Mouse (Mus musculus): Measurements from ENCODE around the gene Gna11. TPM values are rescaled to one million over a fixed set of nuclear protein-coding genes. Genes with fewer than 3 reads are reported as not detected.

Gene Gna11
- polyA plus RNA-seq, 1 experiment from 2014 or later: 87.5 TPM

GRCm38 (mm10) chr10:81569507-81570237, 24.7 kb upstream of the Gna11 start:
- Histone ChIP-seq H3K9me3 (ENCODE audit: control insufficient read depth, low read length) (no peaks in the 10 kb centered on the region), H3K27me3 (ENCODE audit: control insufficient read depth, insufficient read depth, low read length) (peaks cover 60% of the 10 kb centered on the region), H3K4me1 (replicated peaks; ENCODE audit: control insufficient read depth, insufficient read depth, low read length) (peaks cover 39% of the 10 kb centered on the region), H3K4me3 (replicated peaks; ENCODE audit: low read length) (no peak overlapping the region), H3K9ac (no peak overlapping the region), H3K27ac (peak overlapping the region; percentile 84), H3K4me2 (replicated peaks) (peak overlapping the region; percentile 63; the same call in 1 of the 2 replicates), H3K36me3 (replicated peaks; ENCODE audit: control insufficient read depth, insufficient read depth) (peaks cover 29% of the 10 kb centered on the region)
- no peak for DNase-seq (ENCODE audit: low spot score)
- no peak for ATAC-seq (ENCODE audit: low FRiP score)
- WGBS: 46% methylated on average over 9 of the region's 9 CpGs

- H3K4me3 ChIP-seq (replicated peaks; ENCODE audit: low read length): no peak overlapping the region
- H3K4me2 ChIP-seq (replicated peaks): peak overlapping the region; percentile 15; the same call in 1 of the 2 replicates
- H3K36me3 ChIP-seq (replicated peaks; ENCODE audit: control insufficient read depth, insufficient read depth): peaks cover 35% of the 10 kb centered on the region
- H3K9me3 ChIP-seq (ENCODE audit: control insufficient read depth, low read length): no peaks in the 10 kb centered on the region
- peaks cover 43% of the 10 kb centered on the region for H3K4me1 ChIP-seq (replicated peaks; ENCODE audit: control insufficient read depth, insufficient read depth, low read length)
- DNase-seq (ENCODE audit: low spot score): peak; percentile 55
- no peak for ATAC-seq (ENCODE audit: low FRiP score)
- WGBS: 10% methylated on average over 16 of the region's 16 CpGs
- no peak overlapping the region for H3K27ac ChIP-seq
- H3K9ac ChIP-seq: no peak overlapping the region
- H3K27me3 ChIP-seq (ENCODE audit: control insufficient read depth, insufficient read depth, low read length): peaks cover 50% of the 10 kb centered on the region
These were observed 23.6 kb upstream of the Gna11 start for GRCm38 (mm10) chr10:81568381-81569191.

GRCm38 (mm10) chr10:81565257-81566228, 20.6 kb upstream of the Gna11 start:
- no peak overlapping the region for H3K4me3 ChIP-seq (replicated peaks; ENCODE audit: low read length)
- no peak overlapping the region for H3K27ac ChIP-seq
- ATAC-seq (ENCODE audit: low FRiP score) (no peak), DNase-seq (ENCODE audit: low spot score) (no peak)
- 36% methylated on average over 20 of the region's 20 CpGs for WGBS
- H3K4me1 ChIP-seq (replicated peaks; ENCODE audit: control insufficient read depth, insufficient read depth, low read length): peaks cover 47% of the 10 kb centered on the region
- H3K36me3 ChIP-seq (replicated peaks; ENCODE audit: control insufficient read depth, insufficient read depth): peaks cover 57% of the 10 kb centered on the region
- H3K9ac ChIP-seq: no peak overlapping the region
- H3K27me3 ChIP-seq (ENCODE audit: control insufficient read depth, insufficient read depth, low read length): peaks cover 33% of the 10 kb centered on the region
- H3K4me2 ChIP-seq (replicated peaks): no peak overlapping the region
- no peaks in the 10 kb centered on the region for H3K9me3 ChIP-seq (ENCODE audit: control insufficient read depth, low read length)

- Histone ChIP-seq H3K9me3 (ENCODE audit: control insufficient read depth, low read length) (no peaks in the 10 kb centered on the region), H3K27ac (no peak overlapping the region), H3K27me3 (ENCODE audit: control insufficient read depth, insufficient read depth, low read length) (peaks cover 33% of the 10 kb centered on the region), H3K4me1 (replicated peaks; ENCODE audit: control insufficient read depth, insufficient read depth, low read length) (peaks cover 42% of the 10 kb centered on the region), H3K4me2 (replicated peaks) (no peak overlapping the region), H3K36me3 (replicated peaks; ENCODE audit: control insufficient read depth, insufficient read depth) (peaks cover 57% of the 10 kb centered on the region), H3K4me3 (replicated peaks; ENCODE audit: low read length) (no peak overlapping the region), H3K9ac (no peak overlapping the region)
- DNase-seq (ENCODE audit: low spot score): no peak
- 22% methylated on average over 10 of the region's 10 CpGs for WGBS
- no peak for ATAC-seq (ENCODE audit: low FRiP score)
These were observed 19.7 kb upstream of the Gna11 start for GRCm38 (mm10) chr10:81564734-81565133.

GRCm38 (mm10) chr10:81564216-81564615, 19.2 kb upstream of the Gna11 start:
- Histone ChIP-seq H3K4me1 (replicated peaks; ENCODE audit: control insufficient read depth, insufficient read depth, low read length) (peaks cover 37% of the 10 kb centered on the region), H3K4me2 (replicated peaks) (peak overlapping the region; percentile 40), H3K27ac (no peak overlapping the region), H3K9me3 (ENCODE audit: control insufficient read depth, low read length) (no peaks in the 10 kb centered on the region), H3K9ac (no peak overlapping the region), H3K36me3 (replicated peaks; ENCODE audit: control insufficient read depth, insufficient read depth) (peaks cover 57% of the 10 kb centered on the region), H3K4me3 (replicated peaks; ENCODE audit: low read length) (no peak overlapping the region; the same call in 1 of the 2 replicates), H3K27me3 (ENCODE audit: control insufficient read depth, insufficient read depth, low read length) (peaks cover 33% of the 10 kb centered on the region)
- no peak for DNase-seq (ENCODE audit: low spot score)
- no peak for ATAC-seq (ENCODE audit: low FRiP score)
- WGBS: 8% methylated on average over 10 of the region's 10 CpGs

GRCm38 (mm10) chr10:81563481-81563880, 18.5 kb upstream of the Gna11 start:
- Histone ChIP-seq H3K4me1 (replicated peaks; ENCODE audit: control insufficient read depth, insufficient read depth, low read length) (peaks cover 36% of the 10 kb centered on the region), H3K27me3 (ENCODE audit: control insufficient read depth, insufficient read depth, low read length) (peaks cover 33% of the 10 kb centered on the region), H3K27ac (no peak overlapping the region), H3K4me3 (replicated peaks; ENCODE audit: low read length) (no peak overlapping the region), H3K9ac (no peak overlapping the region), H3K9me3 (ENCODE audit: control insufficient read depth, low read length) (no peaks in the 10 kb centered on the region), H3K36me3 (replicated peaks; ENCODE audit: control insufficient read depth, insufficient read depth) (peaks cover 57% of the 10 kb centered on the region), H3K4me2 (replicated peaks) (peak overlapping the region; percentile 40; the same call in 1 of the 2 replicates)
- DNase-seq (ENCODE audit: low spot score) (no peak), ATAC-seq (ENCODE audit: low FRiP score) (no peak)
- WGBS: 53% methylated on average over 6 of the region's 6 CpGs

- Histone ChIP-seq H3K4me2 (replicated peaks) (0 out of 2 replicates have a peak overlapping the region, but pooled peaks have one; percentile 2), H3K9me3 (ENCODE audit: control insufficient read depth, low read length) (no peaks in the 10 kb centered on the region), H3K4me3 (replicated peaks; ENCODE audit: low read length) (no peak overlapping the region), H3K9ac (0 out of 2 replicates have a peak overlapping the region, but pooled peaks have one; percentile 28), H3K27ac (no peak overlapping the region), H3K4me1 (replicated peaks; ENCODE audit: control insufficient read depth, insufficient read depth, low read length) (peaks cover 33% of the 10 kb centered on the region), H3K27me3 (ENCODE audit: control insufficient read depth, insufficient read depth, low read length) (peaks cover 28% of the 10 kb centered on the region), H3K36me3 (replicated peaks; ENCODE audit: control insufficient read depth, insufficient read depth) (peaks cover 53% of the 10 kb centered on the region)
- no peak for DNase-seq (ENCODE audit: low spot score)
- WGBS: 79% methylated on average over 6 of the region's 6 CpGs
- ATAC-seq (ENCODE audit: low FRiP score): no peak
These were observed 17.4 kb upstream of the Gna11 start for GRCm38 (mm10) chr10:81562411-81562810.

GRCm38 (mm10) chr10:81560719-81561459, 15.9 kb upstream of the Gna11 start:
- Histone ChIP-seq H3K27me3 (ENCODE audit: control insufficient read depth, insufficient read depth, low read length) (peaks cover 13% of the 10 kb centered on the region), H3K4me2 (replicated peaks) (peak overlapping the region; percentile 95), H3K9ac (peak overlapping the region; percentile 100), H3K27ac (0 out of 2 replicates have a peak overlapping the region, but pooled peaks have one; percentile 90), H3K4me1 (replicated peaks; ENCODE audit: control insufficient read depth, insufficient read depth, low read length) (peaks cover 33% of the 10 kb centered on the region), H3K36me3 (replicated peaks; ENCODE audit: control insufficient read depth, insufficient read depth) (peaks cover 39% of the 10 kb centered on the region), H3K9me3 (ENCODE audit: control insufficient read depth, low read length) (no peaks in the 10 kb centered on the region), H3K4me3 (replicated peaks; ENCODE audit: low read length) (peak overlapping the region; percentile 91)
- DNase-seq (ENCODE audit: low spot score): no peak
- no peak for ATAC-seq (ENCODE audit: low FRiP score)
- 25% methylated on average over 16 of the region's 16 CpGs for WGBS

Measured in hindbrain, embryonic 14.5 days (tissue).